Mouse (Mus musculus): Measurements from ENCODE around the gene Atxn1.

Atxn1 gene

GRCm38 (mm10) chr13:45963497-45964330 is 1.1 kb downstream of the Atxn1 start:
- peak; percentile 40 to 49 for DNase-seq (ENCODE audit: low spot score in 2 of 2)

- no peak for DNase-seq (ENCODE audit: low spot score in 2 of 2)
These were observed 2.0 kb downstream of the Atxn1 start for GRCm38 (mm10) chr13:45962776-45963175.

GRCm38 (mm10) chr13:45961871-45962630 is 2.8 kb downstream of the Atxn1 start:
- DNase-seq (ENCODE audit: low spot score in 2 of 2), result peak; percentile 14

GRCm38 (mm10) chr13:45960311-45960965 is 4.4 kb downstream of the Atxn1 start:
- no peak for DNase-seq (ENCODE audit: low spot score in 2 of 2)

- DNase-seq (ENCODE audit: low spot score in 2 of 2), result no peak
These were observed 6.5 kb downstream of the Atxn1 start for GRCm38 (mm10) chr13:45958306-45958705.

- no peak for DNase-seq (ENCODE audit: low spot score in 2 of 2)
These were observed 7.2 kb downstream of the Atxn1 start for GRCm38 (mm10) chr13:45957629-45958028.

GRCm38 (mm10) chr13:45956287-45956686 is 8.5 kb downstream of the Atxn1 start:
- no peak for DNase-seq (ENCODE audit: low spot score in 2 of 2)

- no peak for DNase-seq (ENCODE audit: low spot score in 2 of 2)
These were observed 9.3 kb downstream of the Atxn1 start for GRCm38 (mm10) chr13:45955370-45956055.

GRCm38 (mm10) chr13:45953098-45953497 is 11.7 kb downstream of the Atxn1 start:
- DNase-seq (ENCODE audit: low spot score in 2 of 2), result no peak

- no peak for DNase-seq (ENCODE audit: low spot score in 2 of 2)
These were observed 13.7 kb downstream of the Atxn1 start for GRCm38 (mm10) chr13:45951071-45951645.

- no peak for DNase-seq (ENCODE audit: low spot score in 2 of 2)
These were observed 14.4 kb downstream of the Atxn1 start for GRCm38 (mm10) chr13:45950355-45950861.

GRCm38 (mm10) chr13:45946136-45946535 is 18.7 kb downstream of the Atxn1 start:
- DNase-seq (ENCODE audit: low spot score in 2 of 2), result no peak

GRCm38 (mm10) chr13:45942337-45942736 is 22.5 kb downstream of the Atxn1 start:
- DNase-seq (ENCODE audit: low spot score in 2 of 2), result no peak

GRCm38 (mm10) chr13:45940714-45941113 is 24.1 kb downstream of the Atxn1 start:
- DNase-seq (ENCODE audit: low spot score in 2 of 2), result no peak

GRCm38 (mm10) chr13:45939561-45939960 is 25.2 kb downstream of the Atxn1 start:
- no peak for DNase-seq (ENCODE audit: low spot score in 2 of 2)

GRCm38 (mm10) chr13:45938083-45938482 is 26.7 kb downstream of the Atxn1 start:
- no peak for DNase-seq (ENCODE audit: low spot score in 2 of 2)

- DNase-seq (ENCODE audit: low spot score in 2 of 2), result no peak
These were observed 28.0 kb downstream of the Atxn1 start for GRCm38 (mm10) chr13:45936765-45937164.

GRCm38 (mm10) chr13:45935798-45936197 is 29.0 kb downstream of the Atxn1 start:
- no peak for DNase-seq (ENCODE audit: low spot score in 2 of 2)

GRCm38 (mm10) chr13:45934841-45935240 is 30.0 kb downstream of the Atxn1 start:
- no peak for DNase-seq (ENCODE audit: low spot score in 2 of 2)

GRCm38 (mm10) chr13:45934085-45934484 is 30.7 kb downstream of the Atxn1 start:
- no peak for DNase-seq (ENCODE audit: low spot score in 2 of 2)

GRCm38 (mm10) chr13:45932491-45932921 is 32.3 kb downstream of the Atxn1 start:
- no peak for DNase-seq (ENCODE audit: low spot score in 2 of 2)
